Mouse (Mus musculus) left cerebral cortex, postnatal 10 days (tissue): ENCODE results near the gene Cadm3. TPM values are rescaled to one million over a fixed set of nuclear protein-coding genes. Genes with fewer than 3 reads are reported as not detected.
A peak's percentile ranks its signal among the peaks of the same experiment; 100 is the strongest.

Experiments
- DNase-seq, 2 experiments: peaks; one replicate each; pipeline ENCODE4 v3.0.0; 2021 to 2022; ENCODE audit warnings: low spot score in 2 of 2, mixed read lengths in 1 of 2; ENCODE audit errors: extremely low spot score in 1 of 2
- intact Hi-C: fragments of 180-260 bp; cut with DNase I; formaldehyde crosslinking; loops from one replicate; pipeline ENCODE4 v1.15.1; 2025
- total RNA-seq, 2 experiments: library from RNA; stranded (reverse); gene quantifications; 2 replicates each; pipeline ENCODE4 v1.2.3; 2021

Gene Cadm3
- total RNA-seq, 2 experiments from 2014 or later: 503 to 552 TPM

DNA sequence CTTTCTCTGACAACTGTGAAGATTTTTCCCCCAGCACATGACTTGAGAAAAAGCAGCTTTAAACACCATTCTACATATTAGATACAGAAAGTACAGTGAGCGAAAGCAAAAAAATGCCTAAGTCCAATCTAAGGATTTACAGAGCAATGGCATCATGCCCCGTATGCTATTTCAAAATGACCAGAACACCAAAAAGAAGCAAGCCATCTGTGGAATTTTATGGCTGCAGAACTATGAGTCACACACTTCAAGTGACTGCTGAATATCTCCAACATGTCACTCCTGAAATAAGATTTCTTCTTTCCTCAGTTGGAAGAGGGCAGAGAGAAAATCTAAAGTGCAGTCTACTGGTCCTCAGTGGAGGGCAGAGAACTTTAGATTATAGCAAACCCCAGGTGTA lies 4.1 kb downstream of the Cadm3 start:
- intact Hi-C loops: no loop called here
- DNase-seq: no peak

DNA sequence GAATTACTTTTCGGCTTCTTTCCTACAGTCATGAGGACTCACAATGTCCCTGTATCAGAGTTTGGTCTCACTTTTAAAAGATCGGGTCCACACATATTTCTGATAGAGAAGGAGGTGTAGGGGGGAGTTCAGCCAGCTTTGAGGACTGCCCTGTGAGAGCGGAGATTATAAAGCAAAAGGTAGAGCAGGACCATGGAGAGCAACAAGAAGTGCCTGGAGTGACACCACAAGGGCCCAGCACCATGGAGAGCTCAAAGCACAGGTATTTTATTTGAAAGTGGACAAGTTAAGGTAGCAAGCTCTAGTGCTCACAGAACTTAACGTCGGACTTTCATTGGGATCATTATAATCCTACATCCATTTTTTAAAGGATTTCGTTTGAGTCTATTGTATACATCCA lies 5.8 kb downstream of the Cadm3 start:
- intact Hi-C loops: no loop called here
- peak in 1 of 2 experiments; percentile 35 for DNase-seq

DNA sequence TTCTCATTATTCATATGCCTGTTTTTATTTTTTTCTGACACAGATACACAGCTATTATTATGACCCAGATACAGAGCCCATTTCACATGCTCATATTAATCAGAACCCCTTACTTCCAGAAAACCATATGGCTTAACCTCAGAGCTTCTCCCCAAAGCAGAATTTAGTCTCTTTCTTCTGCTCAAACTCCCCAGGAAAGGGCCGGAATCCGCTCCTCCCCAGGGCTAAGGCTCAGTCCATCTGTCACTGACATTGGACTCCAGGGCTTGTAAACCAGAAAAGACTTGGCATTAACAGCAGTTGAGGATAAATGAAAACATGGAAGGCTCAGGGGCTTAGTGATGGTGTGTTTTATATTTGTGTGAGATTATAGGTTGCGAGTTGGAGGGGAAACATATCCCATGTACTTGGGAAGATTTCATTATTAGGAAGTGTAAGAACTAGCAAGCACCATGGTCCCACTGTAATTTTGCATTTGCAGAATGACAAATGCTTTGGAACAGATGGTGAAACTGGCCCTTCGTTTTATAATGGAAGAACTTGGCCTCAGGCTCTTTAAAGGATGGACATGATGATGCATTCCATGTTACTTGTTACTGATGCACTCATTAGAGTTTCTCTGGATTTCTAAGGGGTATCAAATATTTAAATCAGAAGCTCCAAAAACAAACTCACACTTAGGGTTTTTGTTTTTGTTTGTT lies 7.8 kb downstream of the Cadm3 start:
- no peak for DNase-seq
- intact Hi-C loops: no loop called here

DNA sequence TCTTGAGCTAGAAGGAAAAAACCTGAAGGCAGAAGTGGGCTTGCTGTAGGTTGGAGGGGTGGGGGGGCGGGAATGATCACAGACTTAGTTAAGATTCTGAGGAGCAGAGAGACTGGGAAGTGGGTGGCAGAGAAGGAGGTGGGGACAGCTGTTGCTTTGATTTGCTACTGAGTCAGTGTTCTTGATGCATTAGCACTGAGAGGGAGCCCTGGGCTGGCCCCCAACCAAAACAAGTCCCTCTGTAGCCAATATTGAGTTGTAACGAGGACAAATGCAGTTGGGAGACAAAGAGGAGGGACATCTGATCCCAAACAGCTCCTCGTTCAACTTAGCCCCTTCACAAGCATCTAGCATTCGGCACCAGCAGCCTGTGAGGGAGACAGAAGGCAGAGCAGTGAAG lies 9.7 kb downstream of the Cadm3 start:
- intact Hi-C loops: no loop called here
- DNase-seq: no peak

DNA sequence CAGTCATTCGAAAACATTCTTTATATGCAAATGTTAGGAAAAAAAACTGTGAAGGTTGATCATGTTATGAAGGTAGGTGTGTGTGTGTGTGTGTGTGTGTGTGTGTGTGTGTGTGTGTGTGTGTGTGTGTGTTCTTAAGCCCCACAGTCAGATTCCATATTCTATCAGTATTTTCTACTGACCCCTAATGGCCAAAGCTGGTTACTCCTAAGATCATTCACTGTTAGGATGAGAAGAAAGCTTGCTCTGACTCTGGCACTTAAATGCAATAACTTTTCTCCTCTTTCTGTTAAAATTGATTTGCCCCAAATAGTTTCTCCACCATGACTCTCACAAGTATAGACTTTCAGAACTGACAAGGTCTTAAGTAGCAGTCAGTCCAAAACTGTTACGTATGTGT lies 10.8 kb downstream of the Cadm3 start:
- no peak for DNase-seq
- intact Hi-C loops: no loop called here

DNA sequence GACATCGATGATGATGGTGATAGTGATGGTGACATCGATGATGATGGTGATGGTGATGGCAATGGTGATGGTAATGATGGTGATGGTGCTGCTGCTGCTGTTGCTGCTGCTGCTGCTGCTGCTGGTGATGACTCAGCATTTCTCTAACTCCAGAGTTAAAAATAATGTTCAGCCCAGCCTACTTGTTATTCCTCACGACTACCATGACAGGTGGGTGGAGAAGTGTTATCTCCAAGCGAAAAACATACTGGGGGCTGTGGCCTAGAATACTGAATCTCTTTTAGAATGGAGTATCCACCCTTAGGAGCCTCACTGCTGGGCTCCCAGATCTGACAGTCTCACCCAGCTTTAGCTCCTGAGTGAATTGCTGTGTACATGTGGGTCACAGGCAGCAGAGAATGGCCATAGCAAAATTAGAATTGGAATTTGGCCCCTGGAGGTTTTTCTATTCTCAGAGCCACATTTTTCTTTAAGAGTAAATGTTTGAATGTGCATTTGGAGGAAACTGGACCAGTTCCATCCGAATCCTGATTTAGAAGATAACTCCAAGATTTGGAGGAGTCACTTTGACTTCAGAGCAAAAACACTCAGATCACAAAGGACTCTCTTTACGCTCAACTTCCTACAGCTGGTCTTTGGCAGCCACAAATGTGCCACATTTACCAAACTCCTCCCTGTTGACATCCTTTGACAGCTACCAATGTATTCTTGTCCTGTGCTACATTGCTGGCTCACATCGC lies 12.2 kb downstream of the Cadm3 start:
- no peak for DNase-seq
- intact Hi-C loops: no loop called here

DNA sequence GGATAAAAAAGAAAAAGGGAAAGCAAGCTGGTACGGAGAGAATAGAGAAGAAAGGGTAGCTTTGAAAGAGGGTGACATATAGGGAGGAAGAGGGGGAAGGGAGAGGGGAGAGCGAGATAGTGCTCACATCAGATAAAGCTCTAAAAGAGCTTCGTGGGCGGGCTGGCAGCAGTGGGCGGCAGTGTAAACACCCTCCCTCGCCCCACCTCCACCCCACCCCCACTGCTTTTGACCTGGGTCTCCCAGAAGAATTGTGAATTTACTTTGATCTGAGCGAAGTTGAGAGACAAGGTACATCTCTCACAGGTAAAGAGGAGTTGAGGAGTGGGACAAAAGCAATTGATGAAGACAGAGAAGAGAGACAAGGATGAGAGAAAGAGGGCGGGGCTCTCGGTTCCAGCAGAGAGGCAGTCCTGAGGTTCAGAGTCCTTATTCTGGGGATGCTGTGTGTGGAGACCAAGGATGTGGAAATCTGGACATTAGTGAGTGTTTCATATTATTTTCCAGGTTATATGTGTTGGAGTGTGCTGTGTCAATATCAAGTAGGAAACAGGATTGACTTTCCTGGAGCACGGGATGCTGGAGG lies 17.0 kb downstream of the Cadm3 start, which contains the start of gene Aim2:
Gene Aim2, plus strand, starts transcription at position 508 of the 586 bp plus-strand sequence.
- intact Hi-C loops: no loop called here
- DNase-seq: no peak

DNA sequence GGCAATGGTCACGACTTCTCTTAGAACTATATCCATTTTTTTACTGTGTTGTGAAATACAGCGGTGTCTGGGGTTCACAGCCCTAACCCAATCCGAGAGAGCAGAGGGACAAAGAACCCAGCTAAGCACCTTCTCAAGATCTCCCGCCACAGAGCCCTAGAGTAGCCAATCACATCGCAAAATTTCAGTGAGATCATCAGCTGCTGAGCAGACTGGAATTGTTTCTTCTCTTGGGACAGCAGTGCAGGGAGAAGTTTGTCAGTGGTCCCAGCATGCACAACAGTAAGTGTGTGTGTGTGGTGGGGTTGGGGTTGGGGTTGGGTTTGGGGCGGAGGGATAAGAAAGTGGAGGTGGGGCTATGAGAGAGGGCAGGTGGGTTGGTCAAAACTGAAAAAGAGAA lies 17.5 kb downstream of the Cadm3 start:
- no peak for DNase-seq
- intact Hi-C loops: no loop called here

DNA sequence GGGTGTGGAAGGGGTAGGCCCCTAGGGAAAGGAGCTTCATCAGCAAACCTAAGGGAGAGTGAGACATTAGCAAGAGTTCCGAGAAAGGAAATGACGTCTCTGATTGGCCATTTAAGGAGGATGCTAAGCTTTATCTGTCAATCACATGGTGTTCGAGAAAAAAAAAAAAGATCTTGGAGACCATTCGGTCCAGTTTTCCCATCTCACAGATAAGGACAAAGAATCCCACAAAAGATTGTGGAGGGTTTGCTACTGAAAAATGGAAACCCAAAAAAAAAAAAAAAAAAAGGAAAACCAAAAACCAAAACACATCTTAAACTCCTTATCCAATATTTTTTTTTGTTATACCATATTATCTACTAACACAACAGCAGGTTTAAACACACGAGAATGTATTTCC lies 18.3 kb downstream of the Cadm3 start:
- intact Hi-C loops: no loop called here
- DNase-seq: no peak

DNA sequence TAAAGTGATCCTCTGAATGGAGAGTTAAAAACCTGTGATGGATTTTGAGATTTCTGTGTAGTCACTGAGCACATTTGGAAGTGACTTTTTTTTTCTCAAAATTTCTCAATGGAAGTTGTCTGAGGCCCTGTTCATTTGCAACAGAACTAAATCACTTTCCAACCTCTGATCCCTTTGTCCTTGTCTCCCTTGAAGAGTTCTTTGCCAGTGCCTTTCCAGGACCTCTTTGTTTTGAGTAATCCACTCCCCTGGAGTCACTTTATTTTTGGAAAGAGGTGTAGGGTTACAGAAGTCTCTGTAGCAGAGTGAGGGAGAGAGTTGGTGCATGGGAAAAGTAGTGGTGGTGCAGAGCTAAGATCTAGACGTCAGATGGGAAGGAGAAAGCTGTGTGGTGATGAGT lies 19.0 kb downstream of the Cadm3 start:
- DNase-seq: no peak
- intact Hi-C loops: no loop called here

DNA sequence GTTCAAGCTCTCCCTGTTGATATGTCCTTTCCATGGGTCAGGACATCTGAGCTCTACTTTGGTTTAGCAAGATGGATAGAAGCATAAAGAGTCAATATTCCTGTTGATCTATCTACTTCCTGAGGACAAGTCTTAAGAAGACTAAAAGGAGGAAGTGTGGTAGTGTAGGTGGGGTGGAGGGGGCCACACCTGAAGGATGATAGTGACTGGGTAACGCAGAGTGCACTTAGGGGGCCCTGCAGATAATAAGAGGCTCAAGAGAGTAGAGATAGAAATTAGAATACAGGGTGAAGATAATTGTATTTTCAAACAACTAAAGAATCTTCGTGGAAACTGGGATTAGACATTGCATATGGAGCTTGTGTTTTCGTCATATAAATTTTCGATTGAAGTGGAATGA lies 22.4 kb downstream of the Cadm3 start:
- no peak for DNase-seq
- intact Hi-C loops: no loop called here

DNA sequence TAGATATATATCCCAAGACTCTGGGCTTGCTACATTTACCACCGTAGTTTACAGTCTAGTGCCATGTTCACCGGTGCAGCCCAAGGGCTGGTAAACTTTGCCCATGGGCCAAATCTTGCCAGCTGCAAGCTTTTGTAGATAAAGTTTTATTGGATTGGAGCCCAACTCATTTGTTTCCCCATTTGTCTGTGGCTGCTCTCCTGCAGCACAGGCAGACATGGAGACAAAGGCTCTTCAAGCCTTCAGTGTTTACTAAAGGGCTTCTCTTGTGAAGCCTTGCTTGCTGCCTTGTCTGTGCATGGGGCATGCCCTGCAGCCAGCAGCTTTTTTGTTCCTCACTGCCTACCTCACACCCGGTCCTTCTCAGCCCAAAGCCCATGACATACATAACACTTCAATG lies 23.6 kb downstream of the Cadm3 start:
- DNase-seq: no peak
- intact Hi-C loops: no loop called here

DNA sequence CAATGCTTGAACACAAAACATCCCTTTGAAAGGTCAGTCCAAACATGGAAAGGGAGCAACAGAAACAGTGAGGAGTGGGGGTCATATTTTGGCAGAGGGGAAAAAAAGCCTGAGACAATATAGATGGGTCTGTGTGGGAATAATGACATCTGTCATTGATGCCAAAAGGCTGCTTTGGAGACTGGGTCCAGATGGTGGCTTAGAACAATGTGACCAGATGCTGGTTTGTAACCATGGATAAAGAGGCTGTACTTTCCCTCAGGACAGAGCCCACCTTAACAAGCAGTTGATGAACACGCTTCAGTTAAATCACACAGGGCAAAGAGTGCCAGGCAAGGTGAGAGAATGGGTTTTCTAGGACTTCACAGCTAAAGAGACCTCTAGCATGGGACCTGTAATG lies 25.1 kb downstream of the Cadm3 start:
- intact Hi-C loops: no loop called here

DNA sequence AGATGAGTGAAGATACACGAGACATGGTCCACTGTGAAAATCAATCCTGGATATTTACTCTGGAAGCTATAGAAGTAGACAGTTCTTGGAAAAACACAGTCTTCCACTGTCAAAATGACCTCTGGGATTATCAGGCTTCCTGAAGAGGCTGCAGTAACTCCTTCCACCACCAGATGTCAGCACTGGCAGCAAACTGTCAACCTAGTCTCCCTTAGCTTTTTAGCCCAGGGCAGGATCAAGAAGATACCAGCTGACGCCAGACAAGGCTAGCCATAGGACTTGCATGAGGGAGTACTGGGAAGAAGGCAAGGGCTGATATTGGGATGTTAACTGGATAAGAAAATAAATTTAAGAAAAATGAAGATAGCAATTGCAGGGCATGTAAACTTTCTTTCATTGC lies 28.0 kb downstream of the Cadm3 start:
- intact Hi-C loops: loop anchor here (5.0 kb wide), 1 partner anchor 33 kb away; no protein-coding TSS in a partner anchor
- peak in 1 of 2 experiments; percentile 51 for DNase-seq

More for the DNA sequence above, 25.1 kb downstream of the Cadm3 start:
- DNase-seq: no peak

DNA sequence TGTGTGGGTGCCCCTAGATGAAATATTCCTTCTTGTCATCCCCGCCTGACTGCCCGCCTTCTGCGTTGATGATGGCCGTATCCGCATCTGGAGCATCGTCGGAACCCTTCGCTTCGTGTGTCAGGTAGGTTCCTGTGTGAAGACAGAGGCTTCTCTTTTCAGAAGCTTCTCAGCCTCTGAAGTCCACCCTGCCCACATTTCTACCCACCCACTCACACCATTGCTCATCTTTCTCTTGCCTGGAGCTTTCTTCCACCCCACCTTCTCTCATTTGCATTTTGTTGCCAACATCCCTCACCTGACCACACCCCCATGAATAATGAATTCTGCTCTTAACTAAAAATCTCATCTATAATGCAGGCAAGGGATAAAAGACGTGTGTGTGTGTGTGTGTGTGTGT lies 30.5 kb downstream of the Cadm3 start:
- intact Hi-C loops: loop anchor here (5.0 kb wide), 1 partner anchor 35 kb away; no protein-coding TSS in a partner anchor
- no peak for DNase-seq

DNA sequence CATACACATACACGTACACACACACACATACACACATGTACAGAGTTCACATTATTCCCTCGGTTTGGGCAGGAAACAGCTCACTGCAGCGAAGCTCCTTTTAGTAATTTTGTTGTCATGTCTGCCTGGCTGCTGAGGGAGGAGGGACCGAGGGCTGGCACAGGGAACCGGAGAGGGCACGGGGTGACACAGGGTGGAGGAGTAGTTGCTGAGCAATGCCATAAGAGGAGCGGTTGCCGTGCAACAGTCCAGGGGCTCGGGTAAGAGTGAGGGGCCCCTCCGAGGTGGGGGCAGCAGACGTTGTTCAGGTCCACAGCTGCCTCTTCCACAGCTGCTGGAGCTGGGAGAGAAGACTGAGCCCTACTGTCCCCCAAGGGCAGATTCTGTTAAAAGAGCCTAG lies 31.6 kb downstream of the Cadm3 start:
- intact Hi-C loops: loop anchor here (5.0 kb wide), 1 partner anchor 36 kb away; no protein-coding TSS in a partner anchor
- DNase-seq: peak in 1 of 2 experiments; percentile 36

DNA sequence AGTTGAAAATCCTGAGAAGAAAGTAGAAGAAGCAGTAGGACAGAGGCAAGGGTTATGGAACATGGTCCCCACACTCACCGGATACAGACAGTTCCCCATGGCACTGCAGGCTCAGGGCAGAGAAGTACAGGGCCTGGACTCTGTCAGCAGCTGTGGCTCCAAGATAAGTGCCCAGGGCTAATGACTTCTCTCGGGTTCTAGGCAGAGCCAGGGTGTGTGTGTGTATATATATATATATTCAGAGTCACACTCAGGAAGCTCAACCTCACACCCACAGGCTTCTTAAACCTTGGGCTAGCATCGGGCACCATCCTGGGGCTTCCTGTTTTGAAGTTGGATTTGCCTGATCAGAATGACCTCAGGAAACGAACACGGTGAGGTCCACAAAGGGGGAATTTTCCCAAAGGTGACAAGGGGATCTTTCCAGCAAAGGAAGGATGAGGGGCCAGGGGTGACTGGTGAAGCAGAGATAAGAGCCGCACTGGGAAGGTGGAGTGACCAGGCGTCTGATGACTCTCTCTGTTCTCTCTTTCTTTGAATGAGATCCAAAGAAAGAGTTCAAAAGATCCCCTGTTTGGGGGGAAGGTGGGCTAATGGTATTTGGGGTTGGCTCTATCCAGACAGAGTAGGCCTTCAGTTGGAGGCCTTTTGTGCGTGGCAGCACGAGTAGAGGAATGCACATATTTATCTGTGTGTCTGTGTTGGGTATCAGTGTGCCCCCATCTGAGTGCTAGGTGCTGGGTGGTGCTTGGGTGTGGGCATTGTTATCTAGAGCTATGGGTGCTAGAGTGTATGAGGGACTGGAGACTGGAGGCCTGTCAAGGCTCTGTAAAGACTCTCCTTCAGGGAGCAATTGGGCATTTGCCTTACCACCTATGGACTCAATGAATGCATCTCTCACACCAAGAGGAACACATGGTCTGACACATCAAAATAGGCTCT lies 33.9 kb downstream of the Cadm3 start, which contains the start of gene Ackr1:
Gene Ackr1, minus strand, starts transcription at position 439 of the 942 bp plus-strand sequence.
- intact Hi-C loops: no loop called here

DNA sequence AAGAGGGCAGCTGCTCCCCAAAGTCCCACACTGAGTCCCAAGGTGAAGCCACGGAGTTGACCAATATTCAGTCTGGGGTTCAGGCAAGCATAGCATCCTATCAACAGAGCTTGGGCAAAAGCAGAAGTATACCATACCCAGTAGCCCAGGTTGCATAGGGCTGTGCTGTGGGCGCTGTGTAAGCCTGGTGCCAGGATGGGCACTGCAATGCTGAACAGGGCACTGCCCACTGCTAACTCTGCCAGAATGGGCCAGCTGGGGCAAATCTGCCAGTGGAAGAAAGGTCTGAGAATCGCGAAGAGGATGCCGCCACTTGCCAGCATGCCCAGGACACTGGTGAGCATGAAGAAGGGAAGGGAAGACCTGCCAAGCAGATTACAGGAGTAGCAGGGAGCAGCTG lies 35.1 kb downstream of the Cadm3 start:
- intact Hi-C loops: no loop called here

More for the DNA sequence above, 33.9 kb downstream of the Cadm3 start, which contains the start of gene Ackr1:
- DNase-seq: no peak

DNA sequence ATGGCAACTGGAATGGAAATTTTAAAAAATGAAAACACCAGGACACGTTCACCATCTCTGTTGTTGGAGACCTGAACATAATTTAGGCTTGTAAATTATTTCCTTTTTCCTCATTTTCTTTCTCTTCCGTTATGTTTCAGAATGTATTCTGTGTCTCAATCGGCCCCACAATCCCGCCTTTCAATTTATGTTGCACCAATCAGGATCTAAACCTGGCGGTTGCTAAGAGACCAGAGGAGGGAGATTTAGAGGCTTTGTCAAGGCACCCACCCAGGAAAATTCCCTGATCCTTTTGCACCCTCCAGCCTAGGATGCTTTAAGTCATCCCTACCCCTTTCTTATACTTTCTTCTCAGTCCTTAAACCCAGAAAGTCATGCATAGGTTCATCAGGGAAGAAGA lies 37.8 kb downstream of the Cadm3 start:
- intact Hi-C loops: no loop called here
- DNase-seq: no peak

More for the DNA sequence above, 35.1 kb downstream of the Cadm3 start:
- DNase-seq: no peak
